Mouse (Mus musculus): Measurements from ENCODE around the gene 4930442H23Rik. TPM values are rescaled to one million over a fixed set of nuclear protein-coding genes. Genes with fewer than 3 reads are reported as not detected.

The 4930442H23Rik gene
- polyA plus RNA-seq, 1 experiment from 2014 or later = 0.27 TPM

GRCm38 (mm10) chr10:81135831-81136705 is 47.6 kb downstream of the 4930442H23Rik start:
- under 1% methylated on average over 60 of the region's 86 CpGs for WGBS
- no peak; the same call in 1 of the 2 replicates for ATAC-seq (ENCODE audit: extremely low read depth, insufficient number of reproducible peaks, low FRiP score, low TSS enrichment)
- H3K9ac ChIP-seq = peak overlapping the region; percentile 100
- H3K36me3 ChIP-seq = no peaks in the 10 kb centered on the region
- peaks cover 13% of the 10 kb centered on the region for H3K27me3 ChIP-seq (replicated peaks)
- peaks cover 48% of the 10 kb centered on the region for H3K4me1 ChIP-seq
- H3K4me2 ChIP-seq = peak overlapping the region; percentile 90
- peak overlapping the region; percentile 96 for H3K4me3 ChIP-seq
- peak overlapping the region; percentile 99 for H3K27ac ChIP-seq (replicated peaks)
- no peaks in the 10 kb centered on the region for H3K9me3 ChIP-seq

DNA sequence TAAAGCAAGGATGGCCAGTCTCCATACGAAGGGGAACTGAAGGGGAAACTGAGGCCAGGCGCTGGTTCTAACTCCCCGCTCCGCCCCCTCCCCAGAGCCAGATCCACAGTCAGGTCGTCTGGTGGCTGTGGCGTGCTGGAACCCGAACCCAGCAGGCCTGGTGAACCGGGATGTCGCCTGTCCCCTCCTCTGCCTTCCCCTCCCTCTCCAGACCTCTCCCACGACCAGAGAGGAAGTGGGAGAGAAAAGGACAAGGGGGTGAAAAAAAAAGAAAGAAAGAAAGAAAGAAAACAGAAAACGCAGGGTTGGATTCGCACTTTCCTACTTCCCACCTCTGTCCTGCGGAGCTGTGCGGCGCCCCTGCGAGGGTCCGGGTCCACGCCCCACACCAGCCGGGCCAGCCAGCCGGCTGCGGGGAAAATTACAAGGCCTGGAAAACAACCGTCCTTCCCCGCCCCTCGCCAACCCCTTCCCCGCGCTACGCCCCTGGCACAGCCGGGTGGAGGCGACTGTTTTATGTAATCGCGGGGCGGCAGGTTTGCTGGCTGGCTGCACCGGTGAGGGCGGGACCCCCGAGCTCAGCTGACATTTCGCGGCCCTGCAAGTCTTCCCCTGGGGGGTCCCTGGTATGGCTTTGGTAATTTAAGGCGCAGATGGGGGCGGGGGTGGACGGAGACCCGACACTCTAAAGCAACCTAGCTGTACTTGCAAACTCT is 48.5 kb downstream of the 4930442H23Rik start, which contains the start of gene Zbtb7a:
TSS of gene Zbtb7a (plus strand) at position 255 of the 716 bp plus-strand sequence.
- Histone ChIP-seq H3K9ac (peak within 1 kb of the TSS; percentile 100), H3K27me3 (replicated peaks) (peaks cover 13% of the 10 kb centered on the region), H3K4me1 (peaks cover 39% of the 10 kb centered on the region), H3K4me3 (peak within 1 kb of the TSS; percentile 96), H3K27ac (replicated peaks) (peak within 1 kb of the TSS; percentile 99), H3K9me3 (no peaks in the 10 kb centered on the region), H3K36me3 (no peaks in the 10 kb centered on the region), H3K4me2 (peak within 1 kb of the TSS; percentile 90)
- no peak for ATAC-seq (ENCODE audit: extremely low read depth, insufficient number of reproducible peaks, low FRiP score, low TSS enrichment)
- WGBS = 3% methylated on average over 41 of the region's 41 CpGs

- no peak overlapping the region for H3K27ac ChIP-seq (replicated peaks)
- peak overlapping the region; percentile 100 for H3K9ac ChIP-seq
These were observed 49.5 kb downstream of the 4930442H23Rik start for GRCm38 (mm10) chr10:81134181-81134587.

More at GRCm38 (mm10) chr10:81134181-81134587, 49.5 kb downstream of the 4930442H23Rik start:
- no peaks in the 10 kb centered on the region for H3K9me3 ChIP-seq
- H3K4me1 ChIP-seq = peaks cover 39% of the 10 kb centered on the region
- no peak for ATAC-seq (ENCODE audit: extremely low read depth, insufficient number of reproducible peaks, low FRiP score, low TSS enrichment)
- H3K4me2 ChIP-seq = peak overlapping the region; percentile 90
- H3K36me3 ChIP-seq = no peaks in the 10 kb centered on the region
- peak overlapping the region; percentile 96 for H3K4me3 ChIP-seq
- WGBS = 3% methylated on average over 16 of the region's 16 CpGs
- peaks cover 13% of the 10 kb centered on the region for H3K27me3 ChIP-seq (replicated peaks)

Other genes starting within 250 kb of the 4930442H23Rik start
- gene Gng7, start 168.9 kb downstream of the 4930442H23Rik start, polyA plus RNA-seq (2015; fragmentation: Nextera tagmentation; extraction: Ambion mirVana) = 1.4 TPM in 2 replicates
- gene Diras1, start 158.2 kb downstream of the 4930442H23Rik start, polyA plus RNA-seq (2015; fragmentation: Nextera tagmentation; extraction: Ambion mirVana) = 0.06 and 0.07 TPM in 2 replicates
- 8.0 and 8.2 TPM in 2 replicates for gene Slc39a3, start 146.4 kb downstream of the 4930442H23Rik start, polyA plus RNA-seq (2015; fragmentation: Nextera tagmentation; extraction: Ambion mirVana)
- gene Sgta, start 123.7 kb downstream of the 4930442H23Rik start, polyA plus RNA-seq (2015; fragmentation: Nextera tagmentation; extraction: Ambion mirVana) = 152 and 162 TPM in 2 replicates
- 29.1 and 33.8 TPM in 2 replicates for gene Thop1, start 113.8 kb downstream of the 4930442H23Rik start, polyA plus RNA-seq (2015; fragmentation: Nextera tagmentation; extraction: Ambion mirVana)
- 0.83 and 1.1 TPM in 2 replicates for gene Creb3l3, start 85.0 kb downstream of the 4930442H23Rik start, polyA plus RNA-seq (2015; fragmentation: Nextera tagmentation; extraction: Ambion mirVana)
- 150 TPM in 2 replicates for gene Map2k2, start 77.9 kb downstream of the 4930442H23Rik start, polyA plus RNA-seq (2015; fragmentation: Nextera tagmentation; extraction: Ambion mirVana)
- gene Zbtb7a, start 48.6 kb downstream of the 4930442H23Rik start, polyA plus RNA-seq (2015; fragmentation: Nextera tagmentation; extraction: Ambion mirVana) = 19.5 and 20.1 TPM in 2 replicates
- 35.7 and 40.3 TPM in 2 replicates for gene Pias4, start 15.9 kb downstream of the 4930442H23Rik start, polyA plus RNA-seq (2015; fragmentation: Nextera tagmentation; extraction: Ambion mirVana)
- gene Eef2, start 7.2 kb downstream of the 4930442H23Rik start, polyA plus RNA-seq (2015; fragmentation: Nextera tagmentation; extraction: Ambion mirVana) = 393 and 411 TPM in 2 replicates
- gene Dapk3, start 844 bp downstream of the 4930442H23Rik start, polyA plus RNA-seq (2015; fragmentation: Nextera tagmentation; extraction: Ambion mirVana) = 41.5 and 42.4 TPM in 2 replicates
- gene Nmrk2, start 18.2 kb upstream of the 4930442H23Rik start, polyA plus RNA-seq (2015; fragmentation: Nextera tagmentation; extraction: Ambion mirVana) = 5.2 and 6.1 TPM in 2 replicates
- 0.43 and 0.53 TPM in 2 replicates for gene Atcay, start 47.0 kb upstream of the 4930442H23Rik start, polyA plus RNA-seq (2015; fragmentation: Nextera tagmentation; extraction: Ambion mirVana)
- 4.1 and 6.5 TPM in 2 replicates for gene Zfr2, start 49.3 kb upstream of the 4930442H23Rik start, polyA plus RNA-seq (2015; fragmentation: Nextera tagmentation; extraction: Ambion mirVana)
- 1.6 and 1.9 TPM in 2 replicates for gene Matk, start 69.1 kb upstream of the 4930442H23Rik start, polyA plus RNA-seq (2015; fragmentation: Nextera tagmentation; extraction: Ambion mirVana)
- 244 and 260 TPM in 2 replicates for gene Mrpl54, start 83.1 kb upstream of the 4930442H23Rik start, polyA plus RNA-seq (2015; fragmentation: Nextera tagmentation; extraction: Ambion mirVana)
- gene Apba3, start 83.1 kb upstream of the 4930442H23Rik start, polyA plus RNA-seq (2015; fragmentation: Nextera tagmentation; extraction: Ambion mirVana) = 45.4 and 51.4 TPM in 2 replicates
- 2.2 and 2.4 TPM in 2 replicates for gene Tjp3, start 107.7 kb upstream of the 4930442H23Rik start, polyA plus RNA-seq (2015; fragmentation: Nextera tagmentation; extraction: Ambion mirVana)
- 31.0 and 32.0 TPM in 2 replicates for gene Pip5k1c, start 109.1 kb upstream of the 4930442H23Rik start, polyA plus RNA-seq (2015; fragmentation: Nextera tagmentation; extraction: Ambion mirVana)
- gene Cactin, start 137.3 kb upstream of the 4930442H23Rik start, polyA plus RNA-seq (2015; fragmentation: Nextera tagmentation; extraction: Ambion mirVana) = 25.6 and 28.2 TPM in 2 replicates
- 13.6 and 14.7 TPM in 2 replicates for gene Tbxa2r, start 144.9 kb upstream of the 4930442H23Rik start, polyA plus RNA-seq (2015; fragmentation: Nextera tagmentation; extraction: Ambion mirVana)
- 0.06 TPM in 1 of 2 replicates, not detected in the other for gene Gipc3, start 159.4 kb upstream of the 4930442H23Rik start, polyA plus RNA-seq (2015; fragmentation: Nextera tagmentation; extraction: Ambion mirVana)
- 81.9 and 90.9 TPM in 2 replicates for gene Hmg20b, start 166.6 kb upstream of the 4930442H23Rik start, polyA plus RNA-seq (2015; fragmentation: Nextera tagmentation; extraction: Ambion mirVana)
- 10.7 and 11.1 TPM in 2 replicates for gene Mfsd12, start 173.6 kb upstream of the 4930442H23Rik start, polyA plus RNA-seq (2015; fragmentation: Nextera tagmentation; extraction: Ambion mirVana)
- 0.98 and 1.1 TPM in 2 replicates for gene 4930404N11Rik, start 182.0 kb upstream of the 4930442H23Rik start, polyA plus RNA-seq (2015; fragmentation: Nextera tagmentation; extraction: Ambion mirVana)
- gene Fzr1, start 194.7 kb upstream of the 4930442H23Rik start, polyA plus RNA-seq (2015; fragmentation: Nextera tagmentation; extraction: Ambion mirVana) = 72.2 and 78.1 TPM in 2 replicates
- gene Dohh, start 200.6 kb upstream of the 4930442H23Rik start, polyA plus RNA-seq (2015; fragmentation: Nextera tagmentation; extraction: Ambion mirVana) = 69.7 and 73.6 TPM in 2 replicates
- gene Gm48551, start 200.6 kb upstream of the 4930442H23Rik start, polyA plus RNA-seq (2015; fragmentation: Nextera tagmentation; extraction: Ambion mirVana) = 2.1 and 2.3 TPM in 2 replicates
- 0.82 and 1.1 TPM in 2 replicates for gene Gm48552, start 205.2 kb upstream of the 4930442H23Rik start, polyA plus RNA-seq (2015; fragmentation: Nextera tagmentation; extraction: Ambion mirVana)
- 2.7 and 3.1 TPM in 2 replicates for gene Smim24, start 209.2 kb upstream of the 4930442H23Rik start, polyA plus RNA-seq (2015; fragmentation: Nextera tagmentation; extraction: Ambion mirVana)